Mouse (Mus musculus): ENCODE measurements around the gene Rps19.

- TF ChIP-seq MAX (IDR thresholded peaks at IDR 0.05; ENCODE audit: low read depth) (no peak), USF1 (IDR thresholded peaks at IDR 0.05; ENCODE audit: low read depth) (no peak), E2F4 (IDR thresholded peaks at IDR 0.05; ENCODE audit: insufficient read depth) (no peak), POLR2A (IDR thresholded peaks at IDR 0.05; ENCODE audit: insufficient read length, low read depth) (no peak), CEBPB (IDR thresholded peaks at IDR 0.05; ENCODE audit: insufficient read depth, poor library complexity, severe bottlenecking) (no peak), MYOG (IDR thresholded peaks at IDR 0.05; ENCODE audit: control insufficient read depth in 1 of 3, insufficient read depth in 1 of 3, insufficient read length in 2 of 3, low read depth in 2 of 3) (no peak), TCF3 (IDR thresholded peaks at IDR 0.05; ENCODE audit: insufficient read length, low read depth) (no peak), MYOD1 (IDR thresholded peaks at IDR 0.05; ENCODE audit: control insufficient read depth in 1 of 3, insufficient read length in 2 of 3, low read depth in 2 of 3) (no peak), TCF12 (IDR thresholded peaks at IDR 0.05; ENCODE audit: insufficient read depth, poor library complexity, severe bottlenecking) (no peak), REST (IDR thresholded peaks at IDR 0.05; ENCODE audit: insufficient read depth, insufficient read length) (no peak), SRF (IDR thresholded peaks at IDR 0.05; ENCODE audit: control insufficient read depth, insufficient read length, low read depth) (no peak)
Measured at GRCm38 (mm10) chr7:24931651-24932050, 47.5 kb downstream of the Rps19 start.
